Mouse (Mus musculus): ENCODE measurements at regions not wholly inside any gene's neighbourhood (a gene's known extent, or its start where the extent isn't known, plus 50 kb on each side); places are given as distances from the start of the nearest gene placed in this dataset.

DNA sequence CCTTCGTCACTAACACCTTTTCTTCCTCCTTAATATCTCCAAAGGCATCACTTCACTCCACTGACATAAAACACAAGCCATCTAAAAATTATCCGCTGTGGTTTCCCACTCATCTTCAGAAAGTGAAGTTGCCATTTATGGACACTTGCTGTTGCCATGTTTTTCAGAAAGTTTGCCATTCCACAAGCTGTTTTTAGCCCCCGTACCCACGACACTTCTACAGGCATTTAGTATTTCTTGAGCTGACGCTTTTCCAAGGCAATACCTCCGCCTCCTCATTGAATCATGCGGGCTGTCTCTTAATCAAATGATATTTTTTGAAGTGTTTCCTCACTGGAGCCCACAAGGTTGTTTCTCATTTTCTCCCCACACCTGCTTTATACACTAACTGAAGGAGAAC lies 491.4 kb upstream of the Kif18a start:
- Histone ChIP-seq H3K27ac (ENCODE audit: low read depth) (no peak overlapping the region), H3K4me3 (ENCODE audit: low read depth, low read length) (no peak overlapping the region), H3K36me3 (ENCODE audit: control insufficient read depth, insufficient read depth, low read length) (no peaks in the 10 kb centered on the region), H3K9me3 (ENCODE audit: control insufficient read depth, low read length) (no peaks in the 10 kb centered on the region), H3K27me3 (replicated peaks; ENCODE audit: control insufficient read depth, insufficient read depth, low read length) (no peaks in the 10 kb centered on the region), H3K4me2 (ENCODE audit: low read length) (no peak overlapping the region), H3K9ac (ENCODE audit: low read length) (no peak overlapping the region), H3K4me1 (replicated peaks; ENCODE audit: control insufficient read depth, insufficient read depth, low read length) (no peaks in the 10 kb centered on the region)
- no peak for ATAC-seq (replicated peaks; ENCODE audit: low FRiP score, low TSS enrichment, low read depth)
- DNase-seq (ENCODE audit: low spot score) = no peak
- 87% methylated on average over 7 of the region's 7 CpGs for WGBS

DNA sequence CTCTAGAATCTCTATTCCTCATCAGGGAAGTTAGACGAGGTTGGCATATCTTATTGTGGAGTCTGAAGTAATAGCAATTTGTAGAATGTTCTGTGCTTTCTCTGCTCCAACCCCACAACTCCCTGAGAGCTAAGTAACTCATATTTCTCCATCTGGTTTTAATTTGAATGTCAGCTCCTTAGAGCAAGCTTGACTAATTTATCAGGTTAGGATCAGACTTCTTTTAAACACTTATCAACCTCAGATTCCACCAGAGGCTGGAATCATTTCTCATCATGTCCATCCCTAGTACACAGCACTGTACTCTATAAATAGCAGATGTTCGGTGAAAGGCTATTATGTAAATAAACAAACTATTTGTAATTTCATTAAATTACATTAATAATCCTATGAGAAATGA lies 485.4 kb upstream of the Kif18a start:
- DNase-seq (ENCODE audit: low spot score) (no peak), ATAC-seq (replicated peaks; ENCODE audit: low FRiP score, low TSS enrichment, low read depth) (no peak)
- Histone ChIP-seq H3K4me1 (replicated peaks; ENCODE audit: control insufficient read depth, insufficient read depth, low read length) (no peaks in the 10 kb centered on the region), H3K9me3 (ENCODE audit: control insufficient read depth, low read length) (no peaks in the 10 kb centered on the region), H3K27ac (ENCODE audit: low read depth) (no peak overlapping the region), H3K36me3 (ENCODE audit: control insufficient read depth, insufficient read depth, low read length) (no peaks in the 10 kb centered on the region), H3K4me2 (ENCODE audit: low read length) (no peak overlapping the region), H3K4me3 (ENCODE audit: low read depth, low read length) (no peak overlapping the region), H3K9ac (ENCODE audit: low read length) (no peak overlapping the region), H3K27me3 (replicated peaks; ENCODE audit: control insufficient read depth, insufficient read depth, low read length) (no peaks in the 10 kb centered on the region)
- WGBS = 36% methylated on average over 2 of the region's 2 CpGs

DNA sequence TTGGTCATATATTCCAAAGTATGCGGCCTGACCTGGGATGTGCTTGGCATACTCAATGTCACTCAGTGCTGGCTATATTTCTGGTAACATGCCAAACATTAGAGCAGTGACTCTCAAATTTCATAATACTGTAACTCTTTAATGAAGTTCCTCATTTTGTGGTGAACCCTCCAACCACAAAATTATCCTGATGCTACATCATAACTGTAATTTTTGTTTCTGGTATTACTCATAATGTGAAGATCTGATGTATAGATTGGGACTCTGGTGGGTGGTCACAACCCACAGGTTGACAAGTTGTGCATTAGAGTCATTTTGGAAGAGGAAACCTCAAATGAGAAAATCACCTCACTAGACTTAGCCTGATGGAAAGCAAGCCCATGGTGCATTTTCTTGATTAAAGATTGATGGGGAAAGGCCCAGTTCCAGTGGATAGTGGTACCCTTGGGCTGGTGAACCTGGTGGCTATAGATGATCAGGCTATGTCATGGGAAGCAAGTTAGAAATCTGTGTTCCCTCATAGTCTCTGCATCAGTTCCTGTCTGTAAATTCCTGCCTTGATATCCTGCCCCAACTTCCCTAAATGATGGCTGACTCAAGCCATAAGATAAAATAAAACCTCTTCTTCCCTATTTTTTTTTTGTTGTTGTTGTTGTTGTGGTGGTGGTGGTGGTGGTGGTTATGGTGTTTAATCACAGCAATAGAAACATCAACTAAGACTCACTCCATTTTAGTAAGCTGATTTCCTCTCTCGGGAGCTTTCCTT lies 483.5 kb upstream of the Kif18a start:
- no peak overlapping the region for H3K4me3 ChIP-seq (ENCODE audit: low read depth, low read length)
- 90% methylated on average over 2 of the region's 2 CpGs for WGBS
- no peaks in the 10 kb centered on the region for H3K27me3 ChIP-seq (replicated peaks; ENCODE audit: control insufficient read depth, insufficient read depth, low read length)
- H3K27ac ChIP-seq (ENCODE audit: low read depth) = no peak overlapping the region
- no peak overlapping the region for H3K4me2 ChIP-seq (ENCODE audit: low read length)
- ATAC-seq (replicated peaks; ENCODE audit: low FRiP score, low TSS enrichment, low read depth) (no peak), DNase-seq (ENCODE audit: low spot score) (no peak)
- H3K9me3 ChIP-seq (ENCODE audit: control insufficient read depth, low read length) = no peaks in the 10 kb centered on the region
- no peaks in the 10 kb centered on the region for H3K4me1 ChIP-seq (replicated peaks; ENCODE audit: control insufficient read depth, insufficient read depth, low read length)
- H3K36me3 ChIP-seq (ENCODE audit: control insufficient read depth, insufficient read depth, low read length) = no peaks in the 10 kb centered on the region
- H3K9ac ChIP-seq (ENCODE audit: low read length) = no peak overlapping the region

DNA sequence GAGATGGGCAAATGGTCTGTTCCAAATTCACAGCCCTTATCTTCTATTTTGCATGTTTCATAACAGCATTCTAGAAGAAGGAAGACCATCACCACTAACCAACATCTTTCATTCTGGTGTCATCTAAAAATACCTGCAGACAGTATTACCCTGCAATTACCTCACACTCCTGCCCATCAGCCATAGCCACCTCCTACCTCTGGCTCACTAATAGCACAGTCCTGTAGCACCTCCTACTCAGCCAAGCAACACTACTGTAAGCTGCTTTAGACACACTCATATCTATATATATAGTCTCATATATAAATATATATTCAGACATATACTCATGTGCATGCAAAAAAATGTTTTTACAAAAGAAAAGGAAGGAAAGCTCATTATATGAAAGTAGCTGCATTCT lies 468.2 kb upstream of the Kif18a start:
- H3K36me3 ChIP-seq (ENCODE audit: control insufficient read depth, insufficient read depth, low read length) = no peaks in the 10 kb centered on the region
- H3K9me3 ChIP-seq (ENCODE audit: control insufficient read depth, low read length) = no peaks in the 10 kb centered on the region
- H3K4me1 ChIP-seq (replicated peaks; ENCODE audit: control insufficient read depth, insufficient read depth, low read length) = no peaks in the 10 kb centered on the region
- no peak overlapping the region for H3K27ac ChIP-seq (ENCODE audit: low read depth)
- ATAC-seq (replicated peaks; ENCODE audit: low FRiP score, low TSS enrichment, low read depth) (no peak), DNase-seq (ENCODE audit: low spot score) (no peak)
- no peak overlapping the region for H3K9ac ChIP-seq (ENCODE audit: low read length)
- no peak overlapping the region for H3K4me3 ChIP-seq (ENCODE audit: low read depth, low read length)
- no peak overlapping the region for H3K4me2 ChIP-seq (ENCODE audit: low read length)
- no peaks in the 10 kb centered on the region for H3K27me3 ChIP-seq (replicated peaks; ENCODE audit: control insufficient read depth, insufficient read depth, low read length)

DNA sequence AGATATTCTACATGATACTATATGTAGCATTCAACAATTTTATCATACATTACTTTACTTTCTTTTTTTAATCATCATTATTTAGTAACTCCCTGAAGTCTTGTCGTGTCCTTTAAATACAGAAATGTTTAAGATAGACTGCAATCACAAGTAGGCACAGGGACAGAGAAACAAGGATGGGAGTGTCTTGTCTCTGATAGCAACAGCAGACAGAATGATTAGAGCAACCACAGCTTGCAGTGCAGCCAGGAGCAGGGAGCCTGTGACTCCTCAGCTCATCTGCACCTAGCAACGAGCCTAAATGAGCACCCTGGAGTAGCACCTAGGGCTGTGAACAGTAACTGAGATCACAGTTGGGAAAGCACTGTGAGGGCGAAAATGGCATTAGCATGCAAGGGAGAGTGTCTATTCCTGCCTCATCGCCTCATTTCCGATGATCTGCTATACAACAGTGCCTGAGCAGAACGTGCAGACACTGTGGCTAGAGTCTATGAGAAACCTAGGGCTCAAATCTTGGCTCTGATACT lies 467.4 kb upstream of the Kif18a start:
- ATAC-seq (replicated peaks; ENCODE audit: low FRiP score, low TSS enrichment, low read depth) (no peak), DNase-seq (ENCODE audit: low spot score) (no peak)
- Histone ChIP-seq H3K36me3 (ENCODE audit: control insufficient read depth, insufficient read depth, low read length) (no peaks in the 10 kb centered on the region), H3K27me3 (replicated peaks; ENCODE audit: control insufficient read depth, insufficient read depth, low read length) (no peaks in the 10 kb centered on the region), H3K27ac (ENCODE audit: low read depth) (no peak overlapping the region), H3K9ac (ENCODE audit: low read length) (no peak overlapping the region), H3K9me3 (ENCODE audit: control insufficient read depth, low read length) (no peaks in the 10 kb centered on the region), H3K4me1 (replicated peaks; ENCODE audit: control insufficient read depth, insufficient read depth, low read length) (no peaks in the 10 kb centered on the region), H3K4me2 (ENCODE audit: low read length) (no peak overlapping the region), H3K4me3 (ENCODE audit: low read depth, low read length) (no peak overlapping the region)
- WGBS = 74% methylated on average over 6 of the region's 6 CpGs

DNA sequence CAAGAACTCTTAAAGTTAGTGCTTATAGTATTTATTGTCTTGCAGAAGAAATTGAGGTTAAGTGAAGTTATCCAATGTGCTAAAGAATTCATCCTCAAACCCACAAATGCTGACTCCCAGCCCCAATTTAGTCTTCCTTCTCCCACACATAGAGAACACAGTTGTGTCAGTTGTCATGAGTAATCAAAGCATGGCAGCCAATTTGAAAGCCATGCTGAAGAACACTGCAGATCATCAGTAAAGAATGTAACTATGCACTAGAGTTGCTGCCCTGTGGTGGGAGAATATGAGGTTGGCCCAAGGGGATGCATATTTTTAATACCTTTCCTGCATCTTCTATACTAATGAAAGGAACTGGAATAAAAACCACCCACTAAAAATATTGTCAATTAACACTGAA lies 464.0 kb upstream of the Kif18a start:
- DNase-seq (ENCODE audit: low spot score) = no peak

DNA sequence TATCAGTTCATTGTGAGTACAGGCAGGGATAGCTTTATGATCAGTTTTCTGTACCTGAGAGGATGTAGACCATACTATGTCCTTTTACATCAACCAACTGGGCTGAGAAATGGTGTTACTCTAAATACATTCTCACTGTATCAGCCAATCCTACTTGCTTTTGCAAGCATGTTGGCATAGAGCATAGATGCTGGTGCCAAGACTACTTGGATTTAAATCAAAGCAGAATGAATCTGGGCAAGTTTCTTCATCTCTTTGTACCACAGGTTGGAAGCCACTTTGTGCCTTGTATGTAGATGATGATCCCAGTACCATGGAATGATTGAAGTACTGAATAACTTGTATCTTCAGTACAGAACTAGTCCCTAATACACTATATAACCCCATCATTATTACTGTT lies 456.5 kb upstream of the Kif18a start:
- no peak for ATAC-seq (replicated peaks; ENCODE audit: low FRiP score, low TSS enrichment, low read depth)
- Histone ChIP-seq H3K4me2 (ENCODE audit: low read length) (no peak overlapping the region), H3K4me1 (replicated peaks; ENCODE audit: control insufficient read depth, insufficient read depth, low read length) (peaks cover 9% of the 10 kb centered on the region), H3K27me3 (replicated peaks; ENCODE audit: control insufficient read depth, insufficient read depth, low read length) (no peaks in the 10 kb centered on the region), H3K9me3 (ENCODE audit: control insufficient read depth, low read length) (no peaks in the 10 kb centered on the region), H3K9ac (ENCODE audit: low read length) (no peak overlapping the region), H3K27ac (ENCODE audit: low read depth) (no peak overlapping the region), H3K36me3 (ENCODE audit: control insufficient read depth, insufficient read depth, low read length) (no peaks in the 10 kb centered on the region), H3K4me3 (ENCODE audit: low read depth, low read length) (no peak overlapping the region)
- no peak for DNase-seq (ENCODE audit: low spot score)

More for the DNA sequence above, 464.0 kb upstream of the Kif18a start:
- Histone ChIP-seq H3K36me3 (ENCODE audit: control insufficient read depth, insufficient read depth, low read length) (no peaks in the 10 kb centered on the region), H3K9ac (ENCODE audit: low read length) (no peak overlapping the region), H3K4me1 (replicated peaks; ENCODE audit: control insufficient read depth, insufficient read depth, low read length) (no peaks in the 10 kb centered on the region), H3K27ac (ENCODE audit: low read depth) (no peak overlapping the region), H3K27me3 (replicated peaks; ENCODE audit: control insufficient read depth, insufficient read depth, low read length) (no peaks in the 10 kb centered on the region), H3K4me3 (ENCODE audit: low read depth, low read length) (no peak overlapping the region), H3K9me3 (ENCODE audit: control insufficient read depth, low read length) (no peaks in the 10 kb centered on the region), H3K4me2 (ENCODE audit: low read length) (no peak overlapping the region)
- ATAC-seq (replicated peaks; ENCODE audit: low FRiP score, low TSS enrichment, low read depth) = no peak

DNA sequence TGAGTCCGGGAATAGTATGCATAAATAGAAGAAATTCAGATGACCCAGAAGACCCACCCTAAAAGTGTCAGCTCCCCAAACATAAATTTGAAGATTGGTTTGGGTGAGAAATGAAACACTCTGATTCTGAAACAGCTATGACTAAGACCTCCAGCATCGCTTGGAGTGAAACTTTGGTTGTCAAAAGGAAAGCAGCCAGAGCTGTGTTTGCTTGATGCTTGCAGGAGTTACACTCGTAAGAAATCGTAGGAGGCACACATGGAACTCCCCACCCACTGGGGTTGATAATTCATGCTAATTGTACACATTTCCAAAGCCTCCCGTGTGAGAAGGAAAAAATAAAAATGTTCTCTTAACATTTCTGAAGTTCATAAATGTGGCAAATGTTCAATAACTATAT lies 454.6 kb upstream of the Kif18a start:
- H3K4me2 ChIP-seq (ENCODE audit: low read length) = no peak overlapping the region
- no peak overlapping the region for H3K27ac ChIP-seq (ENCODE audit: low read depth)
- no peak overlapping the region for H3K4me3 ChIP-seq (ENCODE audit: low read depth, low read length)
- H3K36me3 ChIP-seq (ENCODE audit: control insufficient read depth, insufficient read depth, low read length) = no peaks in the 10 kb centered on the region
- WGBS = 56% methylated on average over 5 of the region's 5 CpGs
- H3K9ac ChIP-seq (ENCODE audit: low read length) = no peak overlapping the region
- ATAC-seq (replicated peaks; ENCODE audit: low FRiP score, low TSS enrichment, low read depth) = no peak
- no peaks in the 10 kb centered on the region for H3K27me3 ChIP-seq (replicated peaks; ENCODE audit: control insufficient read depth, insufficient read depth, low read length)
- H3K9me3 ChIP-seq (ENCODE audit: control insufficient read depth, low read length) = no peaks in the 10 kb centered on the region
- DNase-seq (ENCODE audit: low spot score) = no peak
- peaks cover 9% of the 10 kb centered on the region for H3K4me1 ChIP-seq (replicated peaks; ENCODE audit: control insufficient read depth, insufficient read depth, low read length)

Data from intestine, embryonic 14.5 days (tissue).